Mouse (Mus musculus): Measurements from ENCODE around the gene Tmem143.
"Not testable (repeated sequence)": the region's sequence is repeated elsewhere in the genome, so short reads cannot be mapped to it uniquely, and the experiment has no call there.

The Tmem143 gene

GRCm38 (mm10) chr7:45896517-45897257 lies at the start of gene Tmem143, which contains the start of gene Syngr4:
Tmem143 (plus strand) TSS chr7:45896941.
Syngr4 (minus strand) TSS chr7:45896714.
- peak; percentile 98 for DNase-seq (ENCODE audit: low read depth, low spot score)

GRCm38 (mm10) chr7:45848447-45849027 lies 48.2 kb upstream of the Tmem143 start:
- no peak for DNase-seq (ENCODE audit: low read depth, low spot score)

- DNase-seq (ENCODE audit: low read depth, low spot score): no peak
Observed at GRCm38 (mm10) chr7:45850661-45851060, 46.1 kb upstream of the Tmem143 start.

- no peak for DNase-seq (ENCODE audit: low read depth, low spot score)
Observed at GRCm38 (mm10) chr7:45853089-45853488, 43.7 kb upstream of the Tmem143 start.

- no peak for DNase-seq (ENCODE audit: low read depth, low spot score)
Observed at GRCm38 (mm10) chr7:45856950-45857901, 39.5 kb upstream of the Tmem143 start.

GRCm38 (mm10) chr7:45859008-45859407 lies 37.7 kb upstream of the Tmem143 start:
- no peak for DNase-seq (ENCODE audit: low read depth, low spot score)

GRCm38 (mm10) chr7:45862804-45863203 lies 33.9 kb upstream of the Tmem143 start:
- no peak for DNase-seq (ENCODE audit: low read depth, low spot score)

- DNase-seq (ENCODE audit: low read depth, low spot score): no peak
Observed at GRCm38 (mm10) chr7:45864435-45864834, 32.3 kb upstream of the Tmem143 start.

GRCm38 (mm10) chr7:45865925-45866910 lies 30.5 kb upstream of the Tmem143 start:
- peak; percentile 95 for DNase-seq (ENCODE audit: low read depth, low spot score)

- DNase-seq (ENCODE audit: low read depth, low spot score): no peak
Observed at GRCm38 (mm10) chr7:45867871-45868270, 28.9 kb upstream of the Tmem143 start.

- no peak for DNase-seq (ENCODE audit: low read depth, low spot score)
Observed at GRCm38 (mm10) chr7:45869107-45869670, 27.6 kb upstream of the Tmem143 start.

GRCm38 (mm10) chr7:45869787-45870186 lies 27.0 kb upstream of the Tmem143 start:
- DNase-seq (ENCODE audit: low read depth, low spot score): no peak

GRCm38 (mm10) chr7:45870282-45871058 lies 26.3 kb upstream of the Tmem143 start:
- DNase-seq (ENCODE audit: low read depth, low spot score): no peak

- peak; percentile 88 for DNase-seq (ENCODE audit: low read depth, low spot score)
Observed at GRCm38 (mm10) chr7:45872624-45873023, 24.1 kb upstream of the Tmem143 start, which contains the start of gene Kdelr1. Kdelr1 (plus strand) TSS chr7:45872772.

GRCm38 (mm10) chr7:45873061-45873947 lies 23.4 kb upstream of the Tmem143 start:
- peak; percentile 68 for DNase-seq (ENCODE audit: low read depth, low spot score)

- no peak for DNase-seq (ENCODE audit: low read depth, low spot score)
Observed at GRCm38 (mm10) chr7:45876895-45877294, 19.8 kb upstream of the Tmem143 start.

GRCm38 (mm10) chr7:45878278-45878677 lies 18.5 kb upstream of the Tmem143 start, which contains the start of gene Grin2d:
Grin2d (minus strand) TSS chr7:45878378.
- not testable (repeated sequence) for DNase-seq (ENCODE audit: low read depth, low spot score)

- DNase-seq (ENCODE audit: low read depth, low spot score): no peak
Observed at GRCm38 (mm10) chr7:45880531-45880930, 16.2 kb upstream of the Tmem143 start.
